Mouse (Mus musculus) spleen, adult 2 months (tissue): ENCODE measurements at regions not wholly inside any gene's neighbourhood (a gene's known extent, or its start where the extent isn't known, plus 50 kb on each side); places are given as distances from the start of the nearest gene placed in this dataset.

Source experiments
- DNase-seq, 2 experiments: peaks; one replicate each; pipeline versions ENCODE4 v3.0.0 to v3.0.0-alpha.2; 2012 to 2021; ENCODE audit warnings: low spot score in 2 of 2, low read depth in 1 of 2
- H3K27ac ChIP-seq: fragments of 200-500 bp; 2 replicates; pipeline ENCODE4 v1.5.1; 2012; ENCODE audit warnings: low read length, inconsistent platforms; ENCODE audit not compliant: insufficient read depth
- H3K27me3 ChIP-seq: fragments of 200-500 bp; 2 replicates; pipeline ENCODE4 v1.6.1; 2012; ENCODE audit warnings: mild to moderate bottlenecking, moderate library complexity, low read length, inconsistent platforms; ENCODE audit not compliant: control insufficient read depth, insufficient read depth
- H3K36me3 ChIP-seq: fragments of 200-500 bp; 2 replicates; pipeline ENCODE4 v1.6.1; 2012; ENCODE audit warnings: mild to moderate bottlenecking, low read length, inconsistent platforms; ENCODE audit not compliant: control insufficient read depth, insufficient read depth
- H3K4me1 ChIP-seq: fragments of 200-500 bp; 2 replicates; pipeline ENCODE4 v1.6.1; 2011; ENCODE audit warnings: inconsistent platforms; ENCODE audit not compliant: control insufficient read depth, insufficient read depth, insufficient read length
- H3K4me3 ChIP-seq: fragments of 200-500 bp; 2 replicates; pipeline ENCODE4 v1.5.1; 2011; ENCODE audit warnings: mild to moderate bottlenecking, inconsistent platforms; ENCODE audit not compliant: insufficient read depth, insufficient read length; ENCODE audit errors: extremely low read depth
- CTCF ChIP-seq: fragments of 200-500 bp; IDR thresholded peaks from 2 replicates; pipeline ENCODE4 v1.5.1; 2011; ENCODE audit warnings: mild to moderate bottlenecking, inconsistent platforms; ENCODE audit not compliant: insufficient read depth, insufficient read length, insufficient replicate concordance; ENCODE audit errors: extremely low read depth
- POLR2A ChIP-seq: fragments of 200-500 bp; IDR thresholded peaks from 2 replicates; pipeline ENCODE4 v1.6.1; 2011; ENCODE audit warnings: low read depth, low read length, inconsistent platforms
- WGBS: fragments of 180-500 bp; shearing (Covaris S2); methylation state at CpG from one replicate; pipeline ENCODE4 v1.1.7; 2018; 5-methylcytosine and 5-hydroxymethylcytosine counted together

DNA sequence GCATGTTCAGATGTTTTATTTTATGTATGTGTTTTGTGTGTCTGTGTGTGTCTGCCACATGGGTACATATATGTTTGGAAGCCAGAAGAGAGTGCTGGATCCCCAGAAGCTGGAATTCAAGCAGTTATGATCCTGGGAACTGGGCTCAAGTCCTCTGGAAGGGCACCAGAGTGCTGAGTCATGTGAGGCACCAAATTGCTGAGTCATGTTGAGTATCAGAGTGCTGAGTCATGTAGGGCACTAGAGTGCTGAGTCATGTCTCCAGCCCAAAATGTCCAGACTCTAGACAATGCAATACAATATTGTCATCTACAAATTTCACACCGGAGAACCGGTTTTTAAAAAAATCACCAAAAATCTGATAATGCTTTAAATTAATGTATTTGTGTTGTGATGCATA is 120.1 kb downstream of the Abhd5 start:
- Histone ChIP-seq H3K4me3 (no peak overlapping the region), H3K27me3 (no peaks in the 10 kb centered on the region), H3K4me1 (no peaks in the 10 kb centered on the region), H3K36me3 (no peaks in the 10 kb centered on the region), H3K27ac (no peak overlapping the region)
- TF ChIP-seq POLR2A, result no peak
- 99% methylated on average over 2 of the region's 2 CpGs for WGBS
- no peak for DNase-seq

- Histone ChIP-seq H3K4me1 (no peaks in the 10 kb centered on the region), H3K27ac (no peak overlapping the region), H3K27me3 (no peaks in the 10 kb centered on the region), H3K36me3 (no peaks in the 10 kb centered on the region), H3K4me3 (no peak overlapping the region)
- WGBS, result 56% methylated on average over 3 of the region's 3 CpGs
- peak; percentile 21; the same call in 1 of the 2 replicates for TF ChIP-seq CTCF
- no peak for TF ChIP-seq POLR2A
- DNase-seq, result peak in 1 of 2 experiments; percentile 5
These were observed 124.9 kb downstream of the Abhd5 start for GRCm38 (mm10) chr9:122476356-122476755.

- Histone ChIP-seq H3K36me3 (no peaks in the 10 kb centered on the region), H3K4me3 (no peak overlapping the region), H3K4me1 (no peaks in the 10 kb centered on the region), H3K27ac (no peak overlapping the region), H3K27me3 (no peaks in the 10 kb centered on the region)
- 71% methylated on average over 5 of the region's 5 CpGs for WGBS
- DNase-seq, result no peak
- TF ChIP-seq CTCF (no peak), POLR2A (no peak)
These were observed 135.6 kb downstream of the Abhd5 start for GRCm38 (mm10) chr9:122487001-122487400.

- WGBS, result 76% methylated on average over 9 of the region's 9 CpGs
- no peak overlapping the region for H3K27ac ChIP-seq
- no peaks in the 10 kb centered on the region for H3K27me3 ChIP-seq
- H3K36me3 ChIP-seq, result no peaks in the 10 kb centered on the region
- no peak for TF ChIP-seq CTCF
- TF ChIP-seq POLR2A, result no peak
- no peaks in the 10 kb centered on the region for H3K4me1 ChIP-seq
- no peak overlapping the region for H3K4me3 ChIP-seq
- DNase-seq, result no peak
These were observed 143.3 kb downstream of the Abhd5 start for GRCm38 (mm10) chr9:122494691-122495090.

DNA sequence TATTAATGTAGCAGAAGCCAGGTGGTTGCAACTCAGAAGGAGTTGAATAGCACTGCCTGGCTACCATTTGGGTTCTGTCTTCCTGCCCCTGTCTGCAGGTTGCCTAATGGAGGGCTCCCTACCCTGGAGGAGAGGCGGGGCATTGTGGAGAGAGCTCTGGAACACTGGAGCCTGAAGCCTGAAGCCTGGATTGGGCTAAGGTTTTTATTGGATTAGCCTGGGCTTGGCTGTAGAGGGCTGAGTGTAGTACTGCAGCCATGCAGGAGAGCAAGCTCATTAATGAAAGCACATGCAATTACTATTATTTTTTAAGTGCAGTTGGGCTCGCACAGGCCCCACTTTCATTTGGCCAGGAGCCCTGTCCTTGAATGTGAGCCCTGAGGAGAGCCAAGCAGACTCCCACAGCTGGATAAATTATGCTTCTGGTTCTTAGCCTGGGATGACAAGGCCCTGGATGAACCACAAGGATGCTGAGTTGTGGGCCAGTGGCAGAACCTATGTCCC is 145.1 kb downstream of the Abhd5 start:
- WGBS, result 91% methylated on average over 2 of the region's 2 CpGs
- DNase-seq, result no peak

DNA sequence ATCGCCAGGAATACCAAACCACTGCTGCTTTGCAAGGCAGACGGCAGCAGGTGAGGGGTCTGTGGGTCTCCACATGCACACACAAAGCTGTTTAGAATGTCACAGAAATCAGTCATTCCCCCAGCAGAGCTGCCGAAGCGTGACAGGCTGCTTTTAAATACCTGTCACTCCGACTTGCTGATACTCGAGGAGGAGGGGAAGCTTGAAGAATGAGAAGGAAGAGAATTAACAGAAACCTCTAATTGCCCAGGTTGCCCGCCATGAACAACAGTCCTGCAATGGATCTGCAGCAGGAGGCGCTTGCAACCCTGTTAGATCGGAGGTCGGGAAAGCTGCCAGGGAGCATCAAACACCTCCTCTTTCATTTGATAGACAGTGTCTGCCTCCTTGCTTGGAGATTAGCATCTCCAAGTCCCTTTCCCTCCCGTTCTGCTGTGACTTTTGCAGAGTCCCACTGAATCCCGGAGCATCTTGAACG is 150.5 kb downstream of the Abhd5 start:
- H3K36me3 ChIP-seq, result no peaks in the 10 kb centered on the region
- no peaks in the 10 kb centered on the region for H3K4me1 ChIP-seq
- no peak for DNase-seq
- TF ChIP-seq POLR2A (no peak), CTCF (no peak)
- no peak overlapping the region for H3K27ac ChIP-seq
- H3K27me3 ChIP-seq, result no peaks in the 10 kb centered on the region
- 71% methylated on average over 13 of the region's 13 CpGs for WGBS
- H3K4me3 ChIP-seq, result no peak overlapping the region

More for the DNA sequence above, 145.1 kb downstream of the Abhd5 start:
- no peaks in the 10 kb centered on the region for H3K27me3 ChIP-seq
- no peak overlapping the region for H3K4me3 ChIP-seq
- H3K27ac ChIP-seq, result no peak overlapping the region
- H3K4me1 ChIP-seq, result no peaks in the 10 kb centered on the region
- no peaks in the 10 kb centered on the region for H3K36me3 ChIP-seq
- TF ChIP-seq POLR2A (no peak), CTCF (no peak)

DNA sequence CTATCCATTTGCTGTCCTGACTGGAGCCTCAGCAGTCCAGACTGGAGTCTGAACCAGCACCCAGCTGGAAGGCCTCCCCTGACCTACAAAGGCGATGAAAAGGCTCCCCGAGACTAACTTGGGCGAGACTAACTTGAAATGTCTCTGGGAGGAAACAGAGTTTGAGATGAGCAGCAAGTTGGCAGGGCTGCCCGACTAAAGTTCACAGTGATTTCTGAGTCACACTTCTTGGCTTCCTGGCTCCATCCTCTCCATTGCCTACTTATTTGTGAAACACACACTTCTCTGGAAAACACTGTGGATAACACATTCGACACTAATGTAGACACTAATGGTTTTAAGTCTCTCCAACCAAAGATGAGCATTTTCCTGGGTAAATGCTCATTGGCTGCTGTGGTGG is 170.2 kb downstream of the Abhd5 start:
- Histone ChIP-seq H3K4me1 (no peaks in the 10 kb centered on the region), H3K27me3 (no peaks in the 10 kb centered on the region), H3K36me3 (no peaks in the 10 kb centered on the region), H3K4me3 (no peak overlapping the region), H3K27ac (no peak overlapping the region)
- no peak for DNase-seq
- TF ChIP-seq CTCF (no peak), POLR2A (no peak)
- WGBS, result 69% methylated on average over 5 of the region's 5 CpGs
